8 mouse cellular contexts compared by ENCODE assay signal in the genomic region with DNA sequence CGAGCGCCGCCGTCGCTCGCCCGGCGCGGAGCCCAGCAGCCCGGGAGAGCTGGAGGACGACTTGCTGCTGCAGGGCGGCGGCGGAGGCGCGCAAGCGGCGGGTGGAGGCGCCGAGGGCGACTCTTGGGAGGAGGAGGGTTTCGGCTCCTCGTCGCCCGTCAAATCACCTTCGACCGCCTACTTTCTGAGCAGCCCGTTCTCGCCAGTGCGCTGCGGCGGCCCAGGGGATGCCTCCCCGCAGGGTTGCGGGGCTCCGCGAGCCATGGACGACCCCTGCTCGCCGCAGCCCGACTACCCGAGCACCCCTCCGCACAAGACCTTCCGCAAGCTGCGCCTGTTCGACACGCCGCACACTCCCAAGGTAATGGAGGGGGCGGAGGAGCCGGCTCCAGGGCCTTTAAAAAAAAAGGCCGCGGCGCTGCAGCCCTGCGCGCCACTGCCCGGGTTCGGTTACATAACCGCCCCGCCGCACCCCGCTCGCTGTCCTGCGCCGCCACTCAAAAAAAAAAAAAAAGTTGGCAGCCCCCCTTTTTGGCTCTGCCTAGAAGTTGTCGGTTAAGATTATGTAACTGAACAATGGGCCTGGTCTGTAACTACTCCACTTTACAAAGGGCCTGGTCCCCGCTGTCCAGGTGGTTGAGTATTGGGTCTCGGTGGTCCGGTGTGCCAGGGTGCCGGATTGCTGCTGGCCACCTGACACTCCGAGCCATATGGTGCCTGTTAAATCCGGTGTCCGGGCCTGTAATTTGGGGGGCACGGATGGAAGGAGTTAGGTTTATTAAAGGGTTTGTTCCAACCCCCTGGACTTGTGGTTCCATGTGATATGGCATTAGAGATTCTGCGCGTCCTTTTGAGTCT. TPM values are rescaled to one million over a fixed set of nuclear protein-coding genes. Genes with fewer than 3 reads are reported as not detected.
A peak's percentile ranks its signal among the peaks of the same experiment; 100 is the strongest.
DNase-seq lines count a peak whose midpoint lies in the region; ATAC-seq lines count a peak whose summit lies in the region.

No protein-coding gene starts in this region.

- no peaks in the 10 kb centered on the region for H3K9me3 ChIP-seq in forebrain, embryonic 16.5 days (ENCODE audit: control insufficient read depth, low read length)
- no peaks in the 10 kb centered on the region for H3K9me3 ChIP-seq in lung, embryonic 15.5 days

- H3K9ac ChIP-seq in forebrain, embryonic 16.5 days (replicated peaks; ENCODE audit: low read depth, low read length), result peak overlapping the region; percentile 64
- H3K9ac ChIP-seq in lung, embryonic 15.5 days, result peak overlapping the region; percentile 94

- H3K36me3 ChIP-seq in forebrain, embryonic 16.5 days (ENCODE audit: control insufficient read depth, insufficient read depth), result no peaks in the 10 kb centered on the region
- H3K36me3 ChIP-seq in lung, embryonic 15.5 days, result peaks cover 15% of the 10 kb centered on the region

- H3K27me3 ChIP-seq in forebrain, embryonic 16.5 days (replicated peaks; ENCODE audit: control insufficient read depth, insufficient read depth, low read length), result no peaks in the 10 kb centered on the region
- H3K27me3 ChIP-seq in lung, embryonic 15.5 days, result no peaks in the 10 kb centered on the region

- WGBS in forebrain, embryonic 16.5 days, result under 1% methylated on average over 68 of the region's 74 CpGs
- WGBS in lung, embryonic 15.5 days, result 0% methylated on average over 74 of the region's 74 CpGs

- peak; percentile 41 for ATAC-seq in forebrain, embryonic 16.5 days
- peak; percentile 7; the same call in 1 of the 2 replicates for ATAC-seq in lung, embryonic 15.5 days (ENCODE audit: borderline replicate concordance, extremely low read depth, low FRiP score, low TSS enrichment)

- peak; percentile 27 for DNase-seq in MEL-GATA-1-ER (ENCODE audit: extremely low read depth, low read depth)
- peak; percentile 84 for DNase-seq in cerebellum, adult 11-12 months
- DNase-seq in heart, postnatal 36 days, result peak; percentile 78 to 86
- DNase-seq in layer of hippocampus, adult 8-10 months (ENCODE audit: low spot score in 2 of 2), result peak; percentile 28
- peak; percentile 53 for DNase-seq in retina, embryonic 14.5 days (ENCODE audit: low spot score)
- DNase-seq in urinary bladder, postnatal 36 days (ENCODE audit: low spot score in 2 of 2), result peak; percentile 64 to 78

- peaks cover 8% of the 10 kb centered on the region for H3K4me1 ChIP-seq in forebrain, embryonic 16.5 days (replicated peaks; ENCODE audit: control insufficient read depth, insufficient read depth, low read length)
- peaks cover 16% of the 10 kb centered on the region for H3K4me1 ChIP-seq in lung, embryonic 15.5 days

- peak overlapping the region; percentile 70 for H3K4me3 ChIP-seq in forebrain, embryonic 16.5 days (replicated peaks; ENCODE audit: low read length)
- H3K4me3 ChIP-seq in lung, embryonic 15.5 days, result peak overlapping the region; percentile 98

- H3K27ac ChIP-seq in forebrain, embryonic 16.5 days (ENCODE audit: low read length), result peak overlapping the region; percentile 87
- H3K27ac ChIP-seq in lung, embryonic 15.5 days, result peak overlapping the region; percentile 98

- intact Hi-C loops in heart, postnatal 36 days (cut with DNase I), result loop anchor here (2.0 to 5.0 kb wide), 3 partner anchors 40 to 155 kb away; no protein-coding TSS in a partner anchor

- peak overlapping the region; percentile 88 for H3K4me2 ChIP-seq in forebrain, embryonic 16.5 days (ENCODE audit: low read length)
- peak overlapping the region; percentile 57 for H3K4me2 ChIP-seq in lung, embryonic 15.5 days

RNA-seq across cellular contexts. Expression of a gene that starts 0.9 kb away (rescaled TPM):
- 8.9 and 10.2 TPM in 2 replicates for polyA plus RNA-seq in forebrain, embryonic 16.5 days (2015; fragmentation: Nextera tagmentation; extraction: Ambion mirVana)
- total RNA-seq in heart, postnatal 36 days (2021), result 1 to 10 TPM; 9.2 to 9.8 TPM
- 10 to 100 TPM; 16.4 to 23.0 (median 20.2) TPM for total RNA-seq in layer of hippocampus, adult 8-10 months (2022)
- 31.4 and 32.9 TPM in 2 replicates for polyA plus RNA-seq in lung, embryonic 15.5 days (2015; fragmentation: Nextera tagmentation; extraction: Ambion mirVana)

Comparison
In these comparisons a context has a peak if more than half of its experiments do, and no peak if none do; other contexts are left out.
1. Peak in every context shown above with its lines: DNase-seq, ATAC-seq, H3K4me3 ChIP-seq and H3K27ac ChIP-seq.
2. DNase-seq: peak in every context shown above with its lines; median percentile 84 in cerebellum, adult 11-12 months; 82 in heart, postnatal 36 days; 71 in urinary bladder, postnatal 36 days; 53 in retina, embryonic 14.5 days; 28 in layer of hippocampus, adult 8-10 months; 27 in MEL-GATA-1-ER.